Mouse (Mus musculus): ENCODE results near the gene Ptpn1. TPM values are rescaled to one million over a fixed set of nuclear protein-coding genes. Genes with fewer than 3 reads are reported as not detected.

Ptpn1 gene
- total and polyA plus RNA-seq, 2 experiments: 6.5 to 20.2 TPM

- no peaks in the 10 kb centered on the region for H3K36me3 ChIP-seq (ENCODE audit: control insufficient read depth, insufficient read depth, low read length)
- H3K9ac ChIP-seq (ENCODE audit: low read depth, low read length): no peak overlapping the region
- TF ChIP-seq POLR2A (IDR thresholded peaks at IDR 0.05; ENCODE audit: extremely low read depth, insufficient read depth, low read length) (no peak), CTCF (IDR thresholded peaks at IDR 0.05; ENCODE audit: low read depth, low read length) (no peak)
- H3K27me3 ChIP-seq (ENCODE audit: control insufficient read depth, insufficient read depth, low read length): no peaks in the 10 kb centered on the region
- DNase-seq (ENCODE audit: extremely low read depth, low read depth, low spot score): no peak
- peak overlapping the region; percentile 61 for H3K27ac ChIP-seq (replicated peaks; ENCODE audit: insufficient read depth, low read depth, low read length)
- H3K4me3 ChIP-seq (ENCODE audit: insufficient read depth, low read depth, low read length): no peak overlapping the region
- peaks cover 21% of the 10 kb centered on the region for H3K79me2 ChIP-seq (ENCODE audit: control insufficient read depth, insufficient read depth, low read length)
- 15% methylated on average over 5 of the region's 5 CpGs for WGBS
- H3K4me1 ChIP-seq (ENCODE audit: control insufficient read depth, insufficient read depth, low read length): peaks cover 28% of the 10 kb centered on the region
These were observed 26.4 kb downstream of the Ptpn1 start for GRCm38 (mm10) chr2:167958082-167958788.

- WGBS: under 1% methylated on average over 4 of the region's 4 CpGs
- Histone ChIP-seq H3K9ac (ENCODE audit: low read depth, low read length) (no peak overlapping the region), H3K4me1 (ENCODE audit: control insufficient read depth, insufficient read depth, low read length) (peaks cover 28% of the 10 kb centered on the region), H3K27me3 (ENCODE audit: control insufficient read depth, insufficient read depth, low read length) (no peaks in the 10 kb centered on the region), H3K4me3 (ENCODE audit: insufficient read depth, low read depth, low read length) (no peak overlapping the region), H3K79me2 (ENCODE audit: control insufficient read depth, insufficient read depth, low read length) (peaks cover 18% of the 10 kb centered on the region), H3K36me3 (ENCODE audit: control insufficient read depth, insufficient read depth, low read length) (no peaks in the 10 kb centered on the region), H3K27ac (replicated peaks; ENCODE audit: insufficient read depth, low read depth, low read length) (peak overlapping the region; percentile 87)
- DNase-seq (ENCODE audit: extremely low read depth, low read depth, low spot score): peak; percentile 96
- no peak for TF ChIP-seq POLR2A (IDR thresholded peaks at IDR 0.05; ENCODE audit: extremely low read depth, insufficient read depth, low read length)
- no peak for TF ChIP-seq CTCF (IDR thresholded peaks at IDR 0.05; ENCODE audit: low read depth, low read length)
These were observed 27.0 kb downstream of the Ptpn1 start for GRCm38 (mm10) chr2:167958843-167959242.

- Histone ChIP-seq H3K79me2 (ENCODE audit: control insufficient read depth, insufficient read depth, low read length) (peaks cover 18% of the 10 kb centered on the region), H3K9ac (ENCODE audit: low read depth, low read length) (peak overlapping the region; percentile 22; the same call in 1 of the 2 replicates), H3K4me3 (ENCODE audit: insufficient read depth, low read depth, low read length) (no peak overlapping the region), H3K27me3 (ENCODE audit: control insufficient read depth, insufficient read depth, low read length) (no peaks in the 10 kb centered on the region), H3K27ac (replicated peaks; ENCODE audit: insufficient read depth, low read depth, low read length) (peak overlapping the region; percentile 87), H3K4me1 (ENCODE audit: control insufficient read depth, insufficient read depth, low read length) (peaks cover 28% of the 10 kb centered on the region), H3K36me3 (ENCODE audit: control insufficient read depth, insufficient read depth, low read length) (no peaks in the 10 kb centered on the region)
- whole genome bisulfite sequencing: 13% methylated on average over 4 of the region's 4 CpGs
- DNase-seq (ENCODE audit: extremely low read depth, low read depth, low spot score): peak; percentile 73
- TF ChIP-seq POLR2A (IDR thresholded peaks at IDR 0.05; ENCODE audit: extremely low read depth, insufficient read depth, low read length) (no peak), CTCF (IDR thresholded peaks at IDR 0.05; ENCODE audit: low read depth, low read length) (no peak)
These were observed 27.6 kb downstream of the Ptpn1 start for GRCm38 (mm10) chr2:167959384-167959911.

GRCm38 (mm10) chr2:167959996-167960395 is 28.1 kb downstream of the Ptpn1 start:
- no peak for DNase-seq (ENCODE audit: extremely low read depth, low read depth, low spot score)
- WGBS: 50% methylated on average over 7 of the region's 7 CpGs
- Histone ChIP-seq H3K36me3 (ENCODE audit: control insufficient read depth, insufficient read depth, low read length) (peaks cover 4% of the 10 kb centered on the region; the same call in 1 of the 2 replicates), H3K4me3 (ENCODE audit: insufficient read depth, low read depth, low read length) (no peak overlapping the region), H3K9ac (ENCODE audit: low read depth, low read length) (no peak overlapping the region), H3K27me3 (ENCODE audit: control insufficient read depth, insufficient read depth, low read length) (no peaks in the 10 kb centered on the region), H3K4me1 (ENCODE audit: control insufficient read depth, insufficient read depth, low read length) (peaks cover 28% of the 10 kb centered on the region), H3K79me2 (ENCODE audit: control insufficient read depth, insufficient read depth, low read length) (peaks cover 13% of the 10 kb centered on the region), H3K27ac (replicated peaks; ENCODE audit: insufficient read depth, low read depth, low read length) (peak overlapping the region; percentile 26)
- TF ChIP-seq POLR2A (IDR thresholded peaks at IDR 0.05; ENCODE audit: extremely low read depth, insufficient read depth, low read length) (no peak), CTCF (IDR thresholded peaks at IDR 0.05; ENCODE audit: low read depth, low read length) (no peak)

GRCm38 (mm10) chr2:167960584-167960983 is 28.7 kb downstream of the Ptpn1 start:
- Histone ChIP-seq H3K27me3 (ENCODE audit: control insufficient read depth, insufficient read depth, low read length) (no peaks in the 10 kb centered on the region), H3K4me3 (ENCODE audit: insufficient read depth, low read depth, low read length) (no peak overlapping the region), H3K79me2 (ENCODE audit: control insufficient read depth, insufficient read depth, low read length) (peaks cover 12% of the 10 kb centered on the region), H3K4me1 (ENCODE audit: control insufficient read depth, insufficient read depth, low read length) (peaks cover 28% of the 10 kb centered on the region), H3K9ac (ENCODE audit: low read depth, low read length) (no peak overlapping the region), H3K36me3 (ENCODE audit: control insufficient read depth, insufficient read depth, low read length) (peaks cover 9% of the 10 kb centered on the region; the same call in 1 of the 2 replicates), H3K27ac (replicated peaks; ENCODE audit: insufficient read depth, low read depth, low read length) (peak overlapping the region; percentile 26; the same call in 1 of the 2 replicates)
- TF ChIP-seq CTCF (IDR thresholded peaks at IDR 0.05; ENCODE audit: low read depth, low read length): no peak
- TF ChIP-seq POLR2A (IDR thresholded peaks at IDR 0.05; ENCODE audit: extremely low read depth, insufficient read depth, low read length): no peak
- DNase-seq (ENCODE audit: extremely low read depth, low read depth, low spot score): no peak
- 82% methylated on average over 8 of the region's 8 CpGs for WGBS

GRCm38 (mm10) chr2:167962347-167962746 is 30.5 kb downstream of the Ptpn1 start:
- H3K4me1 ChIP-seq (ENCODE audit: control insufficient read depth, insufficient read depth, low read length): peaks cover 28% of the 10 kb centered on the region
- peaks cover 10% of the 10 kb centered on the region for H3K79me2 ChIP-seq (ENCODE audit: control insufficient read depth, insufficient read depth, low read length)
- no peak overlapping the region for H3K4me3 ChIP-seq (ENCODE audit: insufficient read depth, low read depth, low read length)
- H3K36me3 ChIP-seq (ENCODE audit: control insufficient read depth, insufficient read depth, low read length): peaks cover 11% of the 10 kb centered on the region; the same call in 1 of the 2 replicates
- no peak overlapping the region for H3K9ac ChIP-seq (ENCODE audit: low read depth, low read length)
- no peak overlapping the region for H3K27ac ChIP-seq (replicated peaks; ENCODE audit: insufficient read depth, low read depth, low read length)
- TF ChIP-seq CTCF (IDR thresholded peaks at IDR 0.05; ENCODE audit: low read depth, low read length) (no peak), POLR2A (IDR thresholded peaks at IDR 0.05; ENCODE audit: extremely low read depth, insufficient read depth, low read length) (no peak)
- H3K27me3 ChIP-seq (ENCODE audit: control insufficient read depth, insufficient read depth, low read length): no peaks in the 10 kb centered on the region
- 85% methylated on average over 6 of the region's 6 CpGs for WGBS
- no peak for DNase-seq (ENCODE audit: extremely low read depth, low read depth, low spot score)

Measured in liver, adult 2 months (tissue).